In genomic region chr4:139821491-139822160, GRCm38 (mm10) we compare ENCODE assay signal across 9 mouse cellular contexts. TPM values are rescaled to one million over a fixed set of nuclear protein-coding genes. Genes with fewer than 3 reads are reported as not detected.
DNase-seq lines count a peak whose midpoint lies in the region; ATAC-seq lines count a peak whose summit lies in the region.
"Had no signal": no experiment of that assay in that cellular context is flagged by ENCODE, and none has a peak within 500 bp of the region (broad histone marks: within the 10 kb centered on the region; RNA-seq: fewer than 3 reads in every experiment).

No protein-coding gene starts in this region.

- H3K4me1 ChIP-seq in heart, embryonic 10.5 days, result peaks cover 36% of the 10 kb centered on the region
- peaks cover 100% of the 10 kb centered on the region for H3K4me1 ChIP-seq in hindbrain, embryonic 10.5 days (replicated peaks)
- H3K4me1 ChIP-seq in midbrain, embryonic 11.5 days (ENCODE audit: control insufficient read depth, insufficient read depth, low read length), result peaks cover 80% of the 10 kb centered on the region

- peak; percentile 73 for ATAC-seq in midbrain, embryonic 11.5 days (ENCODE audit: low FRiP score)
- ATAC-seq in megakaryocyte, adult 5-6 weeks (ENCODE audit: poor library complexity, severe bottlenecking), result no peak

- peak overlapping the region; percentile 51 for H3K4me2 ChIP-seq in midbrain, embryonic 11.5 days

- H3K9ac ChIP-seq in midbrain, embryonic 11.5 days (ENCODE audit: low read length), result peak overlapping the region; percentile 70

- H3K36me3 ChIP-seq in heart, embryonic 10.5 days, result no peaks in the 10 kb centered on the region
- no peaks in the 10 kb centered on the region for H3K36me3 ChIP-seq in hindbrain, embryonic 10.5 days
- H3K36me3 ChIP-seq in midbrain, embryonic 11.5 days (ENCODE audit: control insufficient read depth, insufficient read depth, low read length), result no peaks in the 10 kb centered on the region

- WGBS in heart, embryonic 10.5 days, result under 1% methylated on average over 65 of the region's 65 CpGs
- WGBS in hindbrain, embryonic 10.5 days, result under 1% methylated on average over 65 of the region's 65 CpGs
- under 1% methylated on average over 63 of the region's 65 CpGs for WGBS in midbrain, embryonic 11.5 days

- H3K27ac ChIP-seq in heart, embryonic 10.5 days, result no peak overlapping the region; the same call in 1 of the 2 replicates
- H3K27ac ChIP-seq in hindbrain, embryonic 10.5 days, result peak overlapping the region; percentile 94
- peak overlapping the region; percentile 96 for H3K27ac ChIP-seq in midbrain, embryonic 11.5 days (ENCODE audit: low read depth, low read length)

- H3K9me3 ChIP-seq in heart, embryonic 10.5 days, result no peaks in the 10 kb centered on the region
- no peaks in the 10 kb centered on the region for H3K9me3 ChIP-seq in hindbrain, embryonic 10.5 days
- H3K9me3 ChIP-seq in midbrain, embryonic 11.5 days (ENCODE audit: control insufficient read depth, low read length), result no peaks in the 10 kb centered on the region

- DNase-seq in heart, embryonic 10.5 days (ENCODE audit: low spot score), result no peak
- no peak for DNase-seq in heart, adult 11 months
- peak; percentile 24 for DNase-seq in adrenal gland, postnatal 25 days
- peak; percentile 82 for DNase-seq in hindbrain, embryonic 10.5 days (ENCODE audit: low spot score)
- DNase-seq in midbrain, embryonic 11.5 days (ENCODE audit: low spot score, missing footprints), result peak; percentile 98
- DNase-seq in ovary, postnatal 10 days (ENCODE audit: low spot score), result no peak
- no peak for DNase-seq in left cerebral cortex, adult 18-20 months (ENCODE audit: low spot score in 2 of 2)

- peaks cover 100% of the 10 kb centered on the region for H3K27me3 ChIP-seq in heart, embryonic 10.5 days (ENCODE audit: insufficient read depth, poor library complexity, severe bottlenecking)
- H3K27me3 ChIP-seq in hindbrain, embryonic 10.5 days (ENCODE audit: insufficient read depth, poor library complexity, severe bottlenecking), result peaks cover 100% of the 10 kb centered on the region
- peaks cover 86% of the 10 kb centered on the region for H3K27me3 ChIP-seq in midbrain, embryonic 11.5 days (ENCODE audit: control insufficient read depth, insufficient read depth, low read length)

- peak overlapping the region; percentile 46 for H3K4me3 ChIP-seq in heart, embryonic 10.5 days
- H3K4me3 ChIP-seq in hindbrain, embryonic 10.5 days, result peak overlapping the region; percentile 52
- H3K4me3 ChIP-seq in midbrain, embryonic 11.5 days (ENCODE audit: low read depth, low read length), result peak overlapping the region; percentile 27

RNA-seq across cellular contexts. Expression of gene Pax7, which starts 11.7 kb away (rescaled TPM):
- polyA plus RNA-seq in heart, embryonic 10.5 days (2016; fragmentation: Nextera tagmentation; extraction: Ambion mirVana), result 0.03 TPM in 1 of 2 replicates, not detected in the other
- not detected in 2 replicates for total RNA-seq in adrenal gland, postnatal 25 days (2021)
- 2.3 and 2.6 TPM in 2 replicates for polyA plus RNA-seq in hindbrain, embryonic 10.5 days (2016; fragmentation: Nextera tagmentation; extraction: Ambion mirVana)
- 3.1 and 3.4 TPM in 2 replicates for polyA plus RNA-seq in midbrain, embryonic 11.5 days (2014; fragmentation: Nextera tagmentation; extraction: Ambion mirVana)
- total RNA-seq in megakaryocyte, adult 5-6 weeks (2015), result not detected in 2 replicates
- not detected in 2 replicates for total RNA-seq in megakaryocyte, adult 5-6 weeks (2017)
- total RNA-seq in left cerebral cortex, adult 18-20 months (2021), result not detected
- total RNA-seq: neutrophil, adult 5-6 weeks had no signal

Comparison
In these comparisons a context has a peak if more than half of its experiments do, and no peak if none do; other contexts are left out.
1. DNase-seq: peak in adrenal gland, postnatal 25 days (single experiment), hindbrain, embryonic 10.5 days (single experiment) and midbrain, embryonic 11.5 days (single experiment); none in heart, embryonic 10.5 days (single experiment), heart, adult 11 months (single experiment), ovary, postnatal 10 days (single experiment) and left cerebral cortex, adult 18-20 months (0 of 2).
2. Peak in every context shown above with its lines, with median percentiles within 50 percentile points of each other: H3K4me3 ChIP-seq.